Mouse (Mus musculus) testis, adult 2 months (tissue): ENCODE measurements around the gene Bbs9.

Experiments used
- CTCF ChIP-seq: fragments of 200-500 bp; IDR thresholded peaks from 2 replicates; pipeline ENCODE4 v1.5.1; 2012; ENCODE audit warnings: low read depth, mild to moderate bottlenecking, inconsistent platforms, low read length, moderate library complexity; ENCODE audit not compliant: control insufficient read depth, insufficient read depth, insufficient replicate concordance
- POLR2A ChIP-seq: fragments of 200-500 bp; IDR thresholded peaks from 2 replicates; pipeline ENCODE4 v1.6.1; 2012; ENCODE audit warnings: low read depth, mild to moderate bottlenecking, inconsistent platforms, low read length, moderate library complexity; ENCODE audit not compliant: control insufficient read depth

- no peak for TF ChIP-seq POLR2A
- TF ChIP-seq CTCF, result no peak
Measured at GRCm38 (mm10) chr9:22791208-22791607, 315.7 kb downstream of the Bbs9 start.
